Mouse (Mus musculus) cerebellum, adult 9-10 months (tissue): ENCODE data around the gene Olr1.
"Not testable (repeated sequence)": the region's sequence is repeated elsewhere in the genome, so short reads cannot be mapped to it uniquely, and the experiment has no call there.

ENCODE experiments used
- DNase-seq: peaks from one replicate; pipeline ENCODE4 v3.0.0; 2022

Olr1 gene

GRCm38 (mm10) chr6:129510120-129510911, 3.4 kb upstream of the Olr1 start:
- no peak for DNase-seq

DNA sequence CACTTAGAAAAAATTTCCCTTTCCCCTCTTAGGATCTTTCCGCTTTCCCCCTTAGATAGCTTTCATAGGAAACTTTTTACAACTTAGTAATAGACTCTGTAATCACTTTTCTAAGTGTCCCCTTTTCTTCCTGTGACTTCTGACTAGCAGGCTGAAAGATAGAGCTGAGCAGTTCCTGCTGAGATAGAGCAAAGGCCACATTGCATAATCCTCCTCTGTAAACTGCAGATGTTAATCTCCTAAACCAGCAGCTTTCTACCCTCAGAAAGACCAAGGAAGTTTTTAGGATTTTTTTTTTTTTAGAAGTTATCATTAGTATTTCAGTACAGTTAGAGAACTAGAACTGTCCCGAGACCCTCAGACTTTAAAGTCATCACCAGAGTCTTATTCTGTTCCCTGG, 3.5 kb downstream of the Olr1 start:
- DNase-seq, result no peak

DNA sequence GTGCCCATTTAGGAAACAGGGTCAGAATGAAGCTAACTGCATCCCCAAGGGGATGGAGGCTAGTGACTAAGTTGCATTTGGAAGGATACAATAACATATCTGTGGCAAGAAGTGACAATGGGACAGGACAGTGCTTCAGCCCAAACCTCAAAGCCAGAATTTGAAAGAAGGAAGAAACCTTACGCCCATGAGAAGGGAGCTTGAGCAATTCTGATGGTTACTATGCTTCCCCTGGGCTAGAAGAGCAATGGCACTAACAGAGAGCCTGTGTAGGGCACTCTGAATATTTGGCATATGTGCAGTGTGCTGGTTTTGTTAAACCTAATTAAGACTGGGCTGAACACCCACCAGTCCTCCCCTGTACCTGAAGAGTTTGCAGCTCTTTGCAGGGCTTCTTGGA, 7.4 kb downstream of the Olr1 start:
- DNase-seq, result not testable (repeated sequence)

- DNase-seq, result no peak
Observed at GRCm38 (mm10) chr6:129497345-129498218, 9.4 kb downstream of the Olr1 start.

DNA sequence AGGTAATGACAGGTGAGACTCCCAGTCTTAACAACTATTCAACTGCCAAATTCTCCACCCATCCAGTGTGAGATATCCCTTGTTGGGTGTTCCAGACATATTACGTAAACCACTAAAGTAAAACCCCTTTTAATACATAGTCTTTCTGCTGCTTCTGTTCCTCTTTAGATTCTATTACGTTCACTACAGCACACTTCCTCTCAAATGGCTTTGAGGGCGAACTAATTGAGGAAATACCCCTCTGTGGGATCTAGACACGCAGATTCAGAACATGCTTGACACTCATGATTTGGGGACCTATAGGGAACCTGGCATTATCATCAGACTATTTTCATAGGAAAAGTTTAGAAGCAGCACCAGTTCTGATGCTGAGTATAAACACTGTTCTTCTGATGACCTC, 12.0 kb downstream of the Olr1 start:
- DNase-seq, result no peak

DNA sequence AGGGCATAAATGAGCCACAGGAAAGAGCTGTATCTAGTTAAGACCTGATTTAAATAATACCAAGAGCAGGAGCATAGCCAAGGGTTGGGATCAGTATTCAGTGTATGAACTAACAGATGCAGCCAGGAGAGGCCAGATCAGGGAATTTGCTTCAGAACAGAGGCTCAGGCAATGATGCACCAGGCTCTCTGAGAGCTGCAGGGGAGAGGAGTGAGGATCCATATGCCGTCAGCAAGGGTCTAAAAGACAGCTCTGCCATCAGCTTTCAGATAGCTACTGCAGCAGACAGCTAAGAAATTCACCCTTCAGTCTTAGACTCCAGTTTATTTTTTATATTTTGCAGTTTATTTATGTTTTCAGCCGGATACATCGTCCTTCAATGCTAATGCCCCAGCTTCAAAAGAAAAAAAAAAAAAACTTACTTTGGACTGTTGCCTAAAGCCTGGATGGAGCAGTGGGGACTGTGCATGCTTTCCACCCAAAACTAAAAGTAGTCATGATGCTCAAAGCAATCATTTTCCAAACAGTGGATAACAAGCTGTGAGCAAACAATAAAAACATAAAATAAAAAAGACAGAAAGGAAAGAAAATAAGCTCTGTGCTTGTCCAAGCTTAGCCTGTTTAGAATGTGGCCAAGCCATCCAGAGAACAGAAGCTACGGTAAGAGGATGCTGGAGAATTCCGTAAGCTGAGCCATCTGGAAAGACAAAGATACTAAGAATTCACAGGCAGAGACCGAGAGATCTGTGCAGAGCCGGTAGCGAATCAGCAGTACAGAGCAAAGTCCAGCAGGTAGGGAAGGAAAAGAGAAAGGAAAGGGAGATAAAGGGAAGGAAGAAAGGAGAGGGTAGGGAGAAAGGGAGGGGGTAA, 26.6 kb downstream of the Olr1 start:
- no peak for DNase-seq

GRCm38 (mm10) chr6:129476404-129477126, 30.4 kb downstream of the Olr1 start:
- DNase-seq, result peak; percentile 13

DNA sequence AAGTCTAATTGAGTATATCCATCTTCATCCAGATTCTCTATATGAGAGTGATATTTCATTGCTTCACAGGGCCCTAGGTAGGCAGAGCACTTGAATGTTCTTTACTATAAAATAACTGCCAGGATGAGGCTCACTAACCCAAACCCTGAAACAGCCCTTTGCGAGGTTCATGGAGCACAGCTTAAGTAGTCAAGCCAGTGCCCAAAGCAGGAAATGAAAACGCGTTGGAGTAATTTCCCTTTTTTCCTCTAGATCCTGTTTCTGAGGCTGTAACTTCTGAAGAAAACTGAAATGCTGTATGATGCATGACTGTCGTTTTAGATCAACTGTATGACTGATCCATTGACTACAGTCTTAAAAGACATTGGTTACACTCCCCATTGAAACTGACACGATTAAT, 34.3 kb downstream of the Olr1 start:
- DNase-seq, result no peak

DNA sequence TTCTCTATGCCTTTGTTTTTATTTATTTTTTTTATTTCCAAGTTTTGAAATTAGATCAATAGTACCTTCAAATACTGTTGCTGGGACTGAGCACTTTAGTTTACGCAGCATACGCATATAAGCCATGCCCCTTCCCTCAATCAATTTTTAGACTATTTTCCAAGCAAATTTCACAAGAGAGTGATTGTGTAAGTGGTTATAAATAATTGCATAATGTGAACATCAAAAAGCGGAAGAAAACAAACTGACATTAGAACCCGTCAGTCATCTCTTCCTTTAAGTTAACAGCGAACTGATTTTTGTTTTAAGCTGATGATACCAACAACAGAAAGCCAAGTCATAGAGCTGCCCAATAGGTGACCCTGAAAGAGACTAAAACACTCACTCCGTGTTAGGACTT, 35.6 kb downstream of the Olr1 start:
- DNase-seq, result no peak

GRCm38 (mm10) chr6:129451411-129452039, 55.4 kb downstream of the Olr1 start, which contains the start of gene Clec1a:
Gene Clec1a, minus strand, starts transcription at chr6:129452000.
- no peak for DNase-seq

DNA sequence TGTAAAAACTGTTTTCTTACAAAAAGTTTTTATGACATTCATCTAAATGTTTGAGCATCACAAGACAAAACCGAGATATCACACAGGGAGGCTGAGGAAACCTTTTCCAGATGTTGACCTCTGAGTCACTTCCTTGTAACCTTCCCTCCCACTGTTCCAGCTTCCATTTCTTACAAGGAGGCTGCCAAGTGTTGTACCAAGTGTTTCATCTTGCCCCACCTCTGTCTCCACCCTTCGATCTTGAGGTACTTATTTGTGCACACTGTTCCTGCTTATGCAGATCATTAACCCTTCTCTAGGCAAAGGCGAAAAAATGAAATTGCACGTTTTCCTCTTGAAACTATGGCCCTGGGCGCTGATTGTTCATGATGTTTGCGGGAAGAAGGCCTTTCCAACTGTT, 57.2 kb downstream of the Olr1 start:
- no peak for DNase-seq

GRCm38 (mm10) chr6:129438033-129438432, 68.9 kb downstream of the Olr1 start:
- no peak for DNase-seq

GRCm38 (mm10) chr6:129436025-129436424, 70.9 kb downstream of the Olr1 start:
- no peak for DNase-seq
